Mouse (Mus musculus) megakaryocyte, embryonic 14.5 days (primary cell): ENCODE results near the gene Timm10.

Source experiments
- FLI1 ChIP-seq: IDR thresholded peaks from 2 replicates; pipeline ENCODE4 v1.6.1; 2012; ENCODE audit warnings: low read length, inconsistent platforms, mixed read lengths
- GATA1 ChIP-seq: IDR thresholded peaks from 3 replicates; pipeline ENCODE4 v1.6.1; 2012; ENCODE audit warnings: mixed read lengths, low read length, inconsistent platforms, borderline replicate concordance

DNA sequence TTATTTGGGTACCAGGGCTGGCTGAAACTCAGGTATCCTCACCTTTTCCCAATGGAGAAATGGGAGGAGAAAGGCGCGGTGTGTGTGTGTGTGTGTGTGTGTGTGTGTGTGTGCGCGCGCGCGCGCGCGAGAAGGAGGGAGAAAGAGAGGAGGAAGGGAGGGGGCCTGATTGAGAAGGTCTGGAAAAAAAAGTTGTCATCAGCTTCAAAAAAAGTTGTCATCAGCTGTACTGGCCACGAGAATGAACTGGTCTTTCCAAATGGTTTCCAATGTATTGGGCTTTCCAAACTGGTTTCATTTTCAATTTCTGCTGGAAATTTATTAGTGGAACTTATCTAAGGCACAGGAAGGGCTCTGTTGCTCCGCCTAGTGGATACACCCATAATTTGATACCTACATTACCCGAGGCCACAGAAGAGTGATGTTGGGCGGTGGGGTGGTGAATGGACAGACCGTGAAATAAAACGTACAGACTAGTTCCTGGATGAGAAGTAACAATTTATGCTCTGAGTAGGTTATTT lies 27.7 kb upstream of the Timm10 start:
- no peak for TF ChIP-seq GATA1
- no peak for TF ChIP-seq FLI1
